Mouse (Mus musculus): ENCODE results near the gene Sypl.

GRCm38 (mm10) chr12:32975501-32975900, 21.8 kb downstream of the Sypl start:
- TF ChIP-seq CTCF (IDR thresholded peaks at IDR 0.05; ENCODE audit: low read depth) (no peak), EP300 (optimal IDR thresholded peaks at IDR 0.05) (no peak)
